Mouse (Mus musculus): Measurements from ENCODE around the gene Cc2d2a. TPM values are rescaled to one million over a fixed set of nuclear protein-coding genes. Genes with fewer than 3 reads are reported as not detected.

Cc2d2a gene
- polyA plus RNA-seq, 1 experiment from 2014 or later = 8.1 TPM

DNA sequence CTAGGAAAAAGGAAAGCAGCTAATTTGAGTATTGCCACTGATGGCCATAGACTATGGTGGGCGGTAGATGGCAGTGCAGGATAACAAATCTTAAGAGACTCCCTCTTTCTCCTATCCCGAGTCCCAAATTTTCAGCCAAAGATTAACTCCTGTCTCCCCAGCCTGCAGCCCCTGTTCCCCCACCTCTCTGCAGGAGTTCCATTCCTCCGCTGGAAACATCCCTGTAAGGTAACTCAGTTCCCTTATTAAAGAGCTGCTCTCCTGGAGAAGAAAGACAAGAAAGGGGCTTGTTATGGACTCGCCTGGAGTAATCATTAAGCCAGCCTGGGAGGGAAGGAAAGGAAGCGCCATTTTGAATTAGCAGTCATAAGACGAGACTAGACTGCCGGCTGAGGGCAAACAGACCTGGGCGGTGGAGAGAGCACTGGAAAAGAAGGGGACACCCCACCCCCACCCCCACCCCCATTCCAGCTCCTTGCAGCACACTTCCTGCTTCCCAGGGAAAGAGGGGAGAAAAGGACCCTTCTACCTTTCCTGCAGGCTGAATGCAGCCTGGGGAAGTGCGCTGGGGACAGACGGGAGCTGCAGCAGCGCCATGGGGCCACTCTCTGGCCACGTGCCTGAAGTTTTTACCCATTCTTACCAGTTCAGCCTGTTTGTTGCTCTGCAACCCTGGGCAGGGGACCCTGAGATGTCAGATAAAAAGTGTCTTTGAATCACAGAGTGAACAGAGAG, 10.2 kb downstream of the Cc2d2a start:
- Histone ChIP-seq H3K9ac (peak overlapping the region; percentile 65), H3K9me3 (no peaks in the 10 kb centered on the region), H3K27me3 (no peaks in the 10 kb centered on the region), H3K4me2 (peak overlapping the region; percentile 55), H3K4me3 (peak overlapping the region; percentile 55), H3K27ac (peak overlapping the region; percentile 95), H3K36me3 (peaks cover 11% of the 10 kb centered on the region), H3K4me1 (peaks cover 5% of the 10 kb centered on the region; the same call in 1 of the 2 replicates)
- WGBS = under 1% methylated on average over 12 of the region's 12 CpGs
- peak; percentile 87 for ATAC-seq (ENCODE audit: insufficient number of reproducible peaks, low FRiP score, low TSS enrichment, low read depth)

DNA sequence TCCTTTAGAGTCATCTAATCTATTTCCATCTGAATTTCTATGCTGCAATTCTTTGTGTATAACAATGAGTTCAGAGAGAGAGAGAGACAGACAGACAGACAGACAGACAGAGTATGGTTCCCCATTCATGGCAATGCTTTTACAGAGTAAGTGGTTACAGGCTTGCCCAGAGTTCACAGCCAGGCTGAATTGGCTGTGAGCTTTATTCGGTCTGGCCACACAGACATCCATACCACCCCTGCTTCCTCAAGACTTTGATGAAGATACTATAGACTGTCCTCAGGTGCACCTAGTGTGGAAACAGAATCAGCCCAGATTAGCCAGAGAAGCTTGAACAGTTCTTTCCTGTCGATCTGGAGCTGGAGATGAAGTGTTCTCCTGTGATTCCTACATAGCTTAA, 10.9 kb downstream of the Cc2d2a start:
- H3K4me1 ChIP-seq = peaks cover 5% of the 10 kb centered on the region; the same call in 1 of the 2 replicates

GRCm38 (mm10) chr5:43685466-43685865, 23.3 kb downstream of the Cc2d2a start:
- Histone ChIP-seq H3K9ac (no peak overlapping the region), H3K27ac (no peak overlapping the region), H3K36me3 (peaks cover 76% of the 10 kb centered on the region), H3K4me3 (no peak overlapping the region), H3K4me2 (no peak overlapping the region), H3K4me1 (no peaks in the 10 kb centered on the region), H3K27me3 (no peaks in the 10 kb centered on the region), H3K9me3 (no peaks in the 10 kb centered on the region)
- ATAC-seq (ENCODE audit: insufficient number of reproducible peaks, low FRiP score, low TSS enrichment, low read depth) = no peak
- WGBS = 83% methylated on average over 5 of the region's 5 CpGs

More for the DNA sequence above, 10.9 kb downstream of the Cc2d2a start:
- H3K4me2 ChIP-seq = peak overlapping the region; percentile 55
- 0 out of 2 replicates have a peak overlapping the region, but pooled peaks have one; percentile 95 for H3K27ac ChIP-seq
- H3K9me3 ChIP-seq = no peaks in the 10 kb centered on the region
- WGBS = 69% methylated on average over 2 of the region's 2 CpGs
- ATAC-seq (ENCODE audit: insufficient number of reproducible peaks, low FRiP score, low TSS enrichment, low read depth) = no peak
- H3K9ac ChIP-seq = peak overlapping the region; percentile 65; the same call in 1 of the 2 replicates
- peaks cover 11% of the 10 kb centered on the region for H3K36me3 ChIP-seq
- no peaks in the 10 kb centered on the region for H3K27me3 ChIP-seq
- peak overlapping the region; percentile 55 for H3K4me3 ChIP-seq

GRCm38 (mm10) chr5:43692489-43692888, 30.3 kb downstream of the Cc2d2a start:
- H3K4me3 ChIP-seq = no peak overlapping the region
- no peak overlapping the region for H3K27ac ChIP-seq
- H3K4me1 ChIP-seq = no peaks in the 10 kb centered on the region
- H3K9me3 ChIP-seq = no peaks in the 10 kb centered on the region
- H3K27me3 ChIP-seq = no peaks in the 10 kb centered on the region
- 0 out of 2 replicates have a peak, but pooled peaks have one; percentile 69 for ATAC-seq (ENCODE audit: insufficient number of reproducible peaks, low FRiP score, low TSS enrichment, low read depth)
- WGBS = 57% methylated on average over 4 of the region's 4 CpGs
- no peak overlapping the region for H3K4me2 ChIP-seq
- H3K9ac ChIP-seq = no peak overlapping the region
- H3K36me3 ChIP-seq = peaks cover 56% of the 10 kb centered on the region

- no peak overlapping the region for H3K9ac ChIP-seq
- H3K4me3 ChIP-seq = no peak overlapping the region
- no peak overlapping the region for H3K4me2 ChIP-seq
- H3K36me3 ChIP-seq = peaks cover 56% of the 10 kb centered on the region
- H3K9me3 ChIP-seq = no peaks in the 10 kb centered on the region
- WGBS = 90% methylated on average over 3 of the region's 3 CpGs
- H3K27me3 ChIP-seq = no peaks in the 10 kb centered on the region
- no peaks in the 10 kb centered on the region for H3K4me1 ChIP-seq
- ATAC-seq (ENCODE audit: insufficient number of reproducible peaks, low FRiP score, low TSS enrichment, low read depth) = no peak
- no peak overlapping the region for H3K27ac ChIP-seq
These were observed 35.0 kb downstream of the Cc2d2a start for GRCm38 (mm10) chr5:43697133-43697532.

DNA sequence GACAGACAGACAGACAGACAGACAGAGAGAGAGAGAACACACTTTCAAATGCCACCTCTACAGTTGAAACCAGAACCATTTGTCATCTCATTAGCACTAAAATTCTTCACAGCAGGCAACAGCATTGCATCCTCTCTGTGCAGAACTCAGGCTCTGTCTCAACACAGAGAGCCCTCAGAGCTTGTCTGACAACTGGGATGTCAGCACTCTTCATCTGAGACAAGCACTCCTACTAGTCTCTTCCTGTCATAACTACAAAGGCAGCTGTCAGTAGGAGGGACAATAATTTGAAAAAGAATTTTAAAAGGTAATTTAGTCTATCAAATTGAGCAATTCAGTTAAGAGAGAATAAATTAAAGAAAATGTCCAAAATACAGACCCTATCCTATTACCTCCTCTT, 37.1 kb downstream of the Cc2d2a start:
- no peak overlapping the region for H3K4me3 ChIP-seq
- H3K36me3 ChIP-seq = peaks cover 72% of the 10 kb centered on the region
- H3K27me3 ChIP-seq = no peaks in the 10 kb centered on the region
- no peak for ATAC-seq (ENCODE audit: insufficient number of reproducible peaks, low FRiP score, low TSS enrichment, low read depth)
- no peak overlapping the region for H3K27ac ChIP-seq
- no peak overlapping the region for H3K9ac ChIP-seq
- H3K4me2 ChIP-seq = no peak overlapping the region
- H3K9me3 ChIP-seq = no peaks in the 10 kb centered on the region
- no peaks in the 10 kb centered on the region for H3K4me1 ChIP-seq

GRCm38 (mm10) chr5:43721538-43722451, 59.6 kb downstream of the Cc2d2a start:
- no peak overlapping the region for H3K27ac ChIP-seq
- H3K4me3 ChIP-seq = no peak overlapping the region
- 68% methylated on average over 5 of the region's 5 CpGs for WGBS
- no peaks in the 10 kb centered on the region for H3K9me3 ChIP-seq
- no peak overlapping the region for H3K9ac ChIP-seq
- H3K36me3 ChIP-seq = peaks cover 60% of the 10 kb centered on the region
- H3K4me2 ChIP-seq = no peak overlapping the region
- no peak for ATAC-seq (ENCODE audit: insufficient number of reproducible peaks, low FRiP score, low TSS enrichment, low read depth)
- H3K4me1 ChIP-seq = no peaks in the 10 kb centered on the region
- H3K27me3 ChIP-seq = no peaks in the 10 kb centered on the region

DNA sequence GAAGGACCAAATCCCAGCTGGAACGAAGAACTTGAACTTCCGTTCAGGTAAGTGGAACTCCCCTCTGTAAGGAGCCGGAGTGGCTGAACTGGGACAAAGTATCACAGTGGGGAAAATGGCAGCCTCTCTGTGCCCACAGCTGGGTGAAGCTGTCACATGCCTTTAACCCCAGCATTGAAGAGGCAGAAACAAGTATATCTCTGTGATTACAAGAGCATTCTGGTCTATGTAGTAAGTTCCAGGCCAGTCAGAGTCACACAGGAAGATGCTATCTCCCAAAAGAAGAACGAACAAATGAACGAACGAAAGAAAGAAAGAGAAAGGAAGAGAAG, 60.3 kb downstream of the Cc2d2a start:
- no peak for ATAC-seq (ENCODE audit: insufficient number of reproducible peaks, low FRiP score, low TSS enrichment, low read depth)
- Histone ChIP-seq H3K27me3 (no peaks in the 10 kb centered on the region), H3K4me3 (no peak overlapping the region), H3K9ac (no peak overlapping the region), H3K36me3 (peaks cover 58% of the 10 kb centered on the region), H3K27ac (no peak overlapping the region), H3K4me2 (no peak overlapping the region), H3K4me1 (no peaks in the 10 kb centered on the region), H3K9me3 (no peaks in the 10 kb centered on the region)
- WGBS = 90% methylated on average over 6 of the region's 6 CpGs

- Histone ChIP-seq H3K27me3 (no peaks in the 10 kb centered on the region), H3K9me3 (no peaks in the 10 kb centered on the region), H3K9ac (no peak overlapping the region), H3K27ac (no peak overlapping the region), H3K4me2 (no peak overlapping the region), H3K4me1 (no peaks in the 10 kb centered on the region), H3K36me3 (peaks cover 48% of the 10 kb centered on the region), H3K4me3 (no peak overlapping the region)
- 89% methylated on average over 7 of the region's 7 CpGs for WGBS
- ATAC-seq (ENCODE audit: insufficient number of reproducible peaks, low FRiP score, low TSS enrichment, low read depth) = no peak
These were observed 61.7 kb downstream of the Cc2d2a start for GRCm38 (mm10) chr5:43723830-43724229.

DNA sequence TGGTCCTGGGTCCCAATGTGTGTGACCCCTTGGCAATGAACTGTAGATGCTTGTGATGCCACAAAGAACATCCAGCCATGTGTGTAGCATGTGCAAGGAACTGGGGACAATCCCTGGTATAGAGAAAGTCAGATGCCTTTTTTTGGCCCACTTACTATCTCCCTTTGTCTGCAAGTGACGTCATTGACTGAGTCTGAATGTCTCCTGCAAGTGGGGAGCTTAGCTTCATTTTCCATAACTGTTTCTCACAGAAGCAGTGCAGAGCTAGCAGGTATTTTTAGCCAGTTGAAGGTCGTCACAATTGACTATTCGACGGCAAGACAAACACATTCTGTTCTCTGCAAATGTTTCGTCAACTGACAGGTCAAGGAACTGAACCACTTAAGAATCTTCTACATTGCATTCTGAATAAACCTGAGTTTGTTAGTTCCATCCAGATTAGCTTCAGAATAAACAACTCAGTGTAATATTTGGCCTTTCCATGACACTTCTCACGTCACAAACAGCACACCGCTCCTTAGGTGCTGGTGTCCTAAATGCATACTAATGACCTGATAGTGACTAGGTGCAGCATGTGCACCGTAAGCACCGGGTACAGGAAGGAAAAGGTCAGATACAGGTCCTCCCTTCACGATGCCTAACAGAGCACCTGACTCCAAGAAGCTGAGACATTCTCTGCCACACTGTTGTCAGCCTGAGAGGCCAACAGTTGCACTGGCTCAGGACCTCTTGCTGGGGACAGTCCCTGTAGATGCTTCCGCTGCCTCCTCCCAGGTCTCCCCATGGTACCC, 66.4 kb downstream of the Cc2d2a start:
- no peak overlapping the region for H3K9ac ChIP-seq
- peaks cover 43% of the 10 kb centered on the region for H3K36me3 ChIP-seq
- no peaks in the 10 kb centered on the region for H3K9me3 ChIP-seq
- no peak overlapping the region for H3K4me2 ChIP-seq
- no peaks in the 10 kb centered on the region for H3K4me1 ChIP-seq
- no peaks in the 10 kb centered on the region for H3K27me3 ChIP-seq
- no peak for ATAC-seq (ENCODE audit: insufficient number of reproducible peaks, low FRiP score, low TSS enrichment, low read depth)
- 79% methylated on average over 11 of the region's 11 CpGs for WGBS
- H3K27ac ChIP-seq = no peak overlapping the region
- no peak overlapping the region for H3K4me3 ChIP-seq

DNA sequence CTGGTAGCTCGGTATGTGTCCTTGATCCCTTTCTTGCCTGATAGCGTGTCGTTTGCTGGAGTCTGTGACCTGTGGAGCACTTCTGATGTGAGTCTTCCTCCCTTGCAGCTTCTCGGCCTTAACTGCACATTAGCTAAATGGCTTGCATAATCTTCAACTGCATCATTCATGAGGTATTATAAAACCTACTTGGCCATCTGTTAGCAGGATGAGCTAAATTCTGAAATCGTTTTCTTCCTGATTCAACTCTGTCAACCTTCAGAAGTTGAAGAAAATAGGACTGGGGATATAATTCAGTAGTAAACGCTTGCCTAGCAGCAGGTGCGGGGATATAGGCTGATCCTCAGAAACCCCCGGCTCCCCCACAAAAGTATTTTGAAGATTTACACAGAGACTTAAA, 70.2 kb downstream of the Cc2d2a start:
- H3K9me3 ChIP-seq = no peaks in the 10 kb centered on the region
- peaks cover 37% of the 10 kb centered on the region for H3K36me3 ChIP-seq
- no peak overlapping the region for H3K4me2 ChIP-seq
- H3K4me1 ChIP-seq = no peaks in the 10 kb centered on the region
- no peak for ATAC-seq (ENCODE audit: insufficient number of reproducible peaks, low FRiP score, low TSS enrichment, low read depth)
- H3K27ac ChIP-seq = no peak overlapping the region
- WGBS = 78% methylated on average over 8 of the region's 8 CpGs
- H3K9ac ChIP-seq = no peak overlapping the region
- no peak overlapping the region for H3K4me3 ChIP-seq
- no peaks in the 10 kb centered on the region for H3K27me3 ChIP-seq
